Mouse (Mus musculus) yolk sac, embryonic 10.5 days (tissue): ENCODE data around the gene Ccdc153.

Experiments used
- DNase-seq: peaks from one replicate; pipeline ENCODE4 v3.0.0-alpha.2; 2017; ENCODE audit warnings: low spot score

The Ccdc153 gene

GRCm38 (mm10) chr9:44240911-44241310, 435 bp downstream of the Ccdc153 start:
- DNase-seq = no peak

DNA sequence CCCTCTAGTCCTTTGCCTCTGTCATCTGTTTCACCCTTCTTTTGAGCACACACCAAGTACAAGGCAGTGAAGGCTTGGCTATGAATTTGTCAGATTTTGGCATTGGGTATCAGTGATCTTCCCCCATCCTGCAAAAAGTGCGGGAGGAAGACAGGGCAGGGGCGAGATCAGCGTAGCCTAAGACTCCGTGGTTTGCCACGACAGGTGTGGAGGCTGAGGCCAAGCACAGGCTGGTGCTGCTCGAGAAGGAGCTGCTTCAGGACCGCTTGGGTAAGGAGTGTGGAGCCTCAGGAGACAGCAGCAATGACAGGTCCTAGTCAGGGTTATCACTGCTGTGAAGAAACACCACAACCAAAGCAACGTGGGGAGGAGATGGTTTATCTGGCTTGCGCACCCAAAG, 942 bp downstream of the Ccdc153 start:
- DNase-seq = no peak

DNA sequence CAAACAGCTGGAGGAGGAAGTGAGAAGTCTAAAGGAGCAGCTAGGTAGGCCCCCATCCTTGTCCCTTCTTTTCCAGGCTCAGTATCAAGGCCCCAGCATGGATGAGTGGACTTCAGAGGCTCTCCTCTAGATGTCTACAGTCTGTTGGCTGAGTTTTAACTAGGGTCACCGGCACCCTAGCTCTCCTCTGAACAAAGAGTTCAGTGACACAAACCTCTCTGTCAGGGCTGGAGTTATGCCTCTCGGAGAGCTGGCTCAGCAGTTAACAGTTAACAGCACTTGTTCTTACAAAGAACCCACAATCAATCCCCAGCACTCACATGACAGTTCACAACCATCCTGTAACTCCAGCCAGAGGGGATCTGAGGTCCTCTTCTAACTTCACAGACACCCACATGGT, 3.1 kb downstream of the Ccdc153 start:
- DNase-seq = peak; percentile 34

- no peak for DNase-seq
Measured at GRCm38 (mm10) chr9:44247907-44248306, 7.4 kb downstream of the Ccdc153 start.

DNA sequence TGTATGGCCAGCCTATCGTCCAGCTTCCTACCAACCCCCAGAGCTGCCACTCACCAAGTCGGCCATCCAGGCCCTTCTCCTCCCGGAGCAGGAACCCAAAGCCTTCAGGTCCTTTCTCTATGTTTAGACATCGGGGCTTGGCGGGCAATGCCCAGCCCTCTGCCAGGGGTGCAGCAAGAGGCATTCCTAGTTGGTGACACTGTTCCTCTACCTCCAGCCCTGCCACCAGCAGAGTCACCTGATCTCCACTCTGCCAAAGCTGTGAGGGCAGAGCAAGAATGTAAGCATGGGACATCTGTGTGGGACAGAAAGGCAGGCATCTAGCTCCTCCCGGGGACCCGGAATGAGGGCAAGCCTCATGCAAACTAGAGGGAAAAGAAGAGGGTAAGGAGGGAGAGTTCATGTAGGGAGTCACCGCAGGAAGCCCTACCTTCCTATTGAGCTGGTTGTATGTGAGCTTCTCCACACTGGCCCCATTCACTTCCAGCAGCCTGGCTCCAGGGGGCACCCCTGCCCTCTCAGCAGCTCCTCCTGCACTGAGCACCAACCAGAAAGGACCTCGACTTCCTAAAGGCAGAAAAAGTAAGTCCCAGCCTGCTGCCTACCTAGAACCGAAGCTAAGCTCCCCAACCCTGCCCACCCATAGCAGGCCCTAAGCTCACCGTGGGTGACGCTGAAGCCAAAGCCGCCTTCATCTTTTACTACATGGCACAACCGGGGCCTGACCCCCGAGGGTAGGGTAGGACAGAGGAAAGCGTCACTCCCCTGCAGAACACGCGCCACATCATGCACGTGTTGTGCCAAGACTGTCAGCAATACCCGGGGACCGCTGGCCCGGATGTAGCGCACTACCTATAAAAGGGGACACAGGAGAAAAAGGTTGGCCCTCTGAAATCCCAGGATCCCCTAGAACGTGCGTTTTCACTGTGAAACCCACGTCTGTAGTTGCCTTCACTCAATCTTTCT, 9.0 kb downstream of the Ccdc153 start:
- DNase-seq = peak; percentile 47

- no peak for DNase-seq
Measured at GRCm38 (mm10) chr9:44250445-44250844, 10.0 kb downstream of the Ccdc153 start.

DNA sequence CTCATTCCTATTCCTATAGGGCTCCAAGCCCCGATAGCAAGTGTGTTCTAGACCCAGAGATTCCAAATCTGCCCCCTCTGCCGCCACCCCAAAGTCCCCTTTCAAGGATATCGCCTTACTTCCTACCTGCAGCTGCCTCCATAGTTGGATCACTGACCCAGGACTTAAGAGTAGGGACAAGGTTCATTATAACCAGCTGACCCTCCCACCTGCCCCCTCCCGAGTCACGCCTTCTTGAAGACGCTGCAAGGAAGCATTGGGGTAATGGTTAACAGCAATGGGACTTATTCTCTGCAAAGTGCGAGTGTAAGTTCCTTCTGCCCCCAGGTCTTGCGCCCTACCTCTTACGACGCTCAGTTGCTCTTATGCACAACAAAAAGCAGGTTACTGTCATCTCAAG, 10.8 kb downstream of the Ccdc153 start, which contains the start of gene Pdzd3:
Gene Pdzd3 (minus strand): TSS at position 158 of the 400 bp plus-strand sequence.
- peak; percentile 82 for DNase-seq

- DNase-seq = no peak
Measured at GRCm38 (mm10) chr9:44253441-44253840, 13.0 kb downstream of the Ccdc153 start.

GRCm38 (mm10) chr9:44254508-44255135, 14.1 kb downstream of the Ccdc153 start:
- no peak for DNase-seq

GRCm38 (mm10) chr9:44255136-44255521, 14.7 kb downstream of the Ccdc153 start:
- DNase-seq = no peak

DNA sequence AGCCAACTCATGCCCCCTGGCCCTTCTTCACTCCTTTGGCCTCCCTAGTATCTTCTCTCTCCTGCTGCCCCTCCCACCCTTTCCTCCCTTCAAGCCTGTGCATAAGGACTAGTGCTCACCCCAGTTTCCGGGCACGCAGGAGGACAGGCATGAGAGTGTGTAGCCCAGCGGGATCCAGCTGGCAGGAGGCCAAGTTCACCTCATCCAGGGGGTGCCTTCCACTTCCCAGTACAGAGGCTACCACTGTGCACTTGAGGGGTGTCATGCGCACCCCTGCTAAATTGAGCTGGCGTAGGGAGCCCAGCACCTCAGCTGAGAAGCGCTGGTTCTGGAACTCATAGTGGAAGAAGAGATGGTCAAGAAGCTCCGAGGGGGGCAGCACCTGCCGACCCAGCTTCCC, 15.7 kb downstream of the Ccdc153 start:
- no peak for DNase-seq

DNA sequence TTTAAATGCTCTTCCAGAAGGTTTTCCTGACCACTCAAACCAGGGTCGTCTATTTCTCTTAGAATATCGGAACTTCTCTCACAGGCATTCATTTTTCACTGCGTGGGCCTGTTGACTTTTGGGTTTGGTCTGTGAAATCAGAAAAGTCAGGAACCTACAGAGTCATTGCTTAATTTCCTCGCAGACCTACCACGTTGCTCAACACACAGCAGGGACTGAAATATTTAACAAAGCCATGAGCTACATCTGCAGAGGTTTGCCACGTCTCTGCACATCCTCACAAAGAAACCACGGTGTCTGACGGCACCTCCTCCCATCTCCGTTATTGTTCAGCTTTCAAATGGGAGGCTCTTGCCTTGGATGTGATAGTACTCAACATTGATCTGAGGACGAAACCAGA, 18.5 kb downstream of the Ccdc153 start:
- DNase-seq = no peak

GRCm38 (mm10) chr9:44261388-44261787, 20.9 kb downstream of the Ccdc153 start:
- no peak for DNase-seq

- DNase-seq = no peak
Measured at GRCm38 (mm10) chr9:44266478-44267226, 26.2 kb downstream of the Ccdc153 start.

GRCm38 (mm10) chr9:44267319-44268026, 27.0 kb downstream of the Ccdc153 start:
- DNase-seq = no peak

GRCm38 (mm10) chr9:44268027-44268360, 27.5 kb downstream of the Ccdc153 start:
- DNase-seq = peak; percentile 82

GRCm38 (mm10) chr9:44268432-44268831, 28.0 kb downstream of the Ccdc153 start, which contains the start of gene Nlrx1:
Gene Nlrx1 (minus strand): TSS chr9:44268599.
- DNase-seq = no peak

DNA sequence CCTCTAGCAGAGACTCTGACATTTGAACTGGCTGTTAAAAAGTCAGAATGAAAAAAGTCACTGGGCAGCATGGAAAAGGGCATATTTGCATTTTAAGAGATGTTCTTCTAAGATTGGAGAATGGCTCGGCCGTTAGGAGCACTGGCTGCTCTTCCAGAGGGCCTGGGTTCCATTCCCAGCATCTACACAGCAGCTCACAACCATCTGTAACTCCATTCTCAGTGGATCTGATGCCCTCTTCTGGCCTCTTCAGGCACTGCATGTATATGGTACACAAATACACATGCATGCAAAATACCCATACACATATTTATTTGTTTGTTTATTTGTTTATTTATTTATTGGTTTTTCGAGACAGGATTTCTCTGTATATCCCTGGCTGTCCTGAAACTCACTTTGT, 28.6 kb downstream of the Ccdc153 start:
- DNase-seq = no peak

DNA sequence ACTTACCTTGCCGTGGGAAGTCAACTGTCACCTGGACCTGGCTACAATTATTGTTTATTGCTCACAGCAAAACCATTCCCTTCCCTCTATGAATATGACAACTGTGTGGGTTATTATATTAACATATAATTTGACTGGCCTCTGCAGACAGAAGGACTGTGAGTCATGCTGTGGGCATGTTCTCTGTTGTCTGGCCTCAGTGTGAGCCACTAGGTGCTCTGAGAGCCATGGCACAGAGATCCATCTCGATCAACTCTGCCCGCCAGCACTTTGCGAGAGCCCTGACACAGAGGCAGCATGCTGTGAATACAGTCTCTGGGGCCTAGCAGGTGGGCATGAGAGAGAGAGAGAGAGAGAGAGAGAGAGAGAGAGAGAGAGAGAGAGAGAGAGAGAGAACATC, 29.5 kb downstream of the Ccdc153 start:
- no peak for DNase-seq

GRCm38 (mm10) chr9:44283183-44283582, 42.7 kb downstream of the Ccdc153 start:
- no peak for DNase-seq

- DNase-seq = no peak
Measured at GRCm38 (mm10) chr9:44286256-44286850, 45.9 kb downstream of the Ccdc153 start.

- no peak for DNase-seq
Measured at GRCm38 (mm10) chr9:44287003-44287400, 46.5 kb downstream of the Ccdc153 start.
